Mouse (Mus musculus): ENCODE measurements around the gene Got1. TPM values are rescaled to one million over a fixed set of nuclear protein-coding genes. Genes with fewer than 3 reads are reported as not detected.

The Got1 gene
- 69.8 TPM for polyA plus RNA-seq (2012; fragmentation: generic; extraction: Trizol)
- long read RNA-seq, experiment 1, transcript Got1-201 (9 exons, 2,058 nt) = major isoform, 63 of 73 reads
- long read RNA-seq, experiment 1, partial matches to known transcripts = 0 of 73 reads
- long read RNA-seq, experiment 1, other reads (novel, unspliced or antisense) = 9 of 73 reads
- long read RNA-seq, experiment 2, transcript Got1-201 (9 exons, 2,058 nt) = major isoform, 425 of 436 reads
- long read RNA-seq, experiment 2, partial matches to known transcripts = 3 of 436 reads
- long read RNA-seq, experiment 2, other reads (novel, unspliced or antisense) = 8 of 436 reads

- no peaks in the 10 kb centered on the region for H3K27me3 ChIP-seq (ENCODE audit: control insufficient read depth, insufficient read depth, insufficient read length)
- H3K79me3 ChIP-seq (ENCODE audit: low read depth) = peaks cover 36% of the 10 kb centered on the region
- peak; percentile 92 for TF ChIP-seq CEBPB (IDR thresholded peaks at IDR 0.05; ENCODE audit: low read depth)
- TF ChIP-seq MYOG (IDR thresholded peaks at IDR 0.05; ENCODE audit: control insufficient read depth, extremely low read depth, insufficient read length) = no peak
- peaks cover 46% of the 10 kb centered on the region for H3K79me2 ChIP-seq (ENCODE audit: control insufficient read depth, insufficient read depth)
- H3ac ChIP-seq (ENCODE audit: control insufficient read depth, insufficient read length, low read depth) = peak within 1 kb of the TSS; percentile 94
- H3K36me3 ChIP-seq (ENCODE audit: control insufficient read depth, insufficient read depth) = peaks cover 5% of the 10 kb centered on the region
- H3K4me3 ChIP-seq (ENCODE audit: insufficient read depth, poor library complexity, severe bottlenecking) = peak within 1 kb of the TSS; percentile 44
Observed at GRCm38 (mm10) chr19:43524187-43525103, at the start of gene Got1. Got1 (minus strand) TSS chr19:43524605.

GRCm38 (mm10) chr19:43570831-43571790 lies 46.7 kb upstream of the Got1 start:
- Histone ChIP-seq H3ac (ENCODE audit: control insufficient read depth, insufficient read length, low read depth) (peak overlapping the region; percentile 9), H3K36me3 (ENCODE audit: control insufficient read depth, insufficient read depth) (no peaks in the 10 kb centered on the region), H3K4me3 (ENCODE audit: insufficient read depth, poor library complexity, severe bottlenecking) (peak overlapping the region; percentile 28), H3K79me3 (ENCODE audit: low read depth) (no peaks in the 10 kb centered on the region), H3K79me2 (ENCODE audit: control insufficient read depth, insufficient read depth) (no peaks in the 10 kb centered on the region), H3K27me3 (ENCODE audit: control insufficient read depth, insufficient read depth, insufficient read length) (no peaks in the 10 kb centered on the region)
- TF ChIP-seq FOSL1 (IDR thresholded peaks at IDR 0.05; ENCODE audit: insufficient read depth, low read length, poor library complexity, severe bottlenecking) (no peak), USF1 (IDR thresholded peaks at IDR 0.05; ENCODE audit: low read depth) (no peak), CEBPB (IDR thresholded peaks at IDR 0.05; ENCODE audit: low read depth) (no peak), CTCF (IDR thresholded peaks at IDR 0.05; ENCODE audit: control insufficient read depth, insufficient read depth, insufficient read length) (peak; percentile 84)

- Histone ChIP-seq H3K4me3 (ENCODE audit: insufficient read depth, poor library complexity, severe bottlenecking) (no peak overlapping the region), H3K27me3 (ENCODE audit: control insufficient read depth, insufficient read depth, insufficient read length) (no peaks in the 10 kb centered on the region), H3K36me3 (ENCODE audit: control insufficient read depth, insufficient read depth) (no peaks in the 10 kb centered on the region), H3ac (ENCODE audit: control insufficient read depth, insufficient read length, low read depth) (no peak overlapping the region), H3K79me3 (ENCODE audit: low read depth) (no peaks in the 10 kb centered on the region), H3K79me2 (ENCODE audit: control insufficient read depth, insufficient read depth) (no peaks in the 10 kb centered on the region)
- TF ChIP-seq MYOD1 (IDR thresholded peaks at IDR 0.05; ENCODE audit: control insufficient read depth, insufficient read length, low read depth) (no peak), USF1 (IDR thresholded peaks at IDR 0.05; ENCODE audit: low read depth) (peak; percentile 24), MYOG (IDR thresholded peaks at IDR 0.05; ENCODE audit: control insufficient read depth, extremely low read depth, insufficient read length) (no peak), MAX (IDR thresholded peaks at IDR 0.05) (no peak)
Observed at GRCm38 (mm10) chr19:43569133-43569532, 44.7 kb upstream of the Got1 start.

- no peak overlapping the region for H3K4me3 ChIP-seq (ENCODE audit: insufficient read depth, poor library complexity, severe bottlenecking)
- H3K27me3 ChIP-seq (ENCODE audit: control insufficient read depth, insufficient read depth, insufficient read length) = no peaks in the 10 kb centered on the region
- H3K79me2 ChIP-seq (ENCODE audit: control insufficient read depth, insufficient read depth) = no peaks in the 10 kb centered on the region
- no peaks in the 10 kb centered on the region for H3K36me3 ChIP-seq (ENCODE audit: control insufficient read depth, insufficient read depth)
- H3ac ChIP-seq (ENCODE audit: control insufficient read depth, insufficient read length, low read depth) = no peak overlapping the region
- no peak for TF ChIP-seq MAX (IDR thresholded peaks at IDR 0.05)
- no peak for TF ChIP-seq MYOD1 (IDR thresholded peaks at IDR 0.05; ENCODE audit: control insufficient read depth, insufficient read length, low read depth)
- no peak for TF ChIP-seq USF1 (IDR thresholded peaks at IDR 0.05; ENCODE audit: low read depth)
- TF ChIP-seq MYOG (IDR thresholded peaks at IDR 0.05; ENCODE audit: control insufficient read depth, extremely low read depth, insufficient read length) = no peak
- TF ChIP-seq FOSL1 (IDR thresholded peaks at IDR 0.05; ENCODE audit: insufficient read depth, low read length, poor library complexity, severe bottlenecking) = no peak
- TF ChIP-seq CTCF (IDR thresholded peaks at IDR 0.05; ENCODE audit: control insufficient read depth, insufficient read depth, insufficient read length) = no peak
- TF ChIP-seq CEBPB (IDR thresholded peaks at IDR 0.05; ENCODE audit: low read depth) = no peak
- H3K79me3 ChIP-seq (ENCODE audit: low read depth) = no peaks in the 10 kb centered on the region
Observed at GRCm38 (mm10) chr19:43568298-43568697, 43.9 kb upstream of the Got1 start.

GRCm38 (mm10) chr19:43563166-43563565 lies 38.8 kb upstream of the Got1 start:
- no peak for TF ChIP-seq MYOD1 (IDR thresholded peaks at IDR 0.05; ENCODE audit: control insufficient read depth, insufficient read length, low read depth)
- no peak for TF ChIP-seq MAX (IDR thresholded peaks at IDR 0.05)
- TF ChIP-seq MYOG (IDR thresholded peaks at IDR 0.05; ENCODE audit: control insufficient read depth, extremely low read depth, insufficient read length) = no peak
- TF ChIP-seq FOSL1 (IDR thresholded peaks at IDR 0.05; ENCODE audit: insufficient read depth, low read length, poor library complexity, severe bottlenecking) = no peak
- TF ChIP-seq CTCF (IDR thresholded peaks at IDR 0.05; ENCODE audit: control insufficient read depth, insufficient read depth, insufficient read length) = no peak
- Histone ChIP-seq H3K36me3 (ENCODE audit: control insufficient read depth, insufficient read depth) (no peaks in the 10 kb centered on the region), H3K4me3 (ENCODE audit: insufficient read depth, poor library complexity, severe bottlenecking) (no peak overlapping the region)

More at GRCm38 (mm10) chr19:43563166-43563565, 38.8 kb upstream of the Got1 start:
- H3K79me2 ChIP-seq (ENCODE audit: control insufficient read depth, insufficient read depth) = no peaks in the 10 kb centered on the region
- H3K27me3 ChIP-seq (ENCODE audit: control insufficient read depth, insufficient read depth, insufficient read length) = no peaks in the 10 kb centered on the region
- H3ac ChIP-seq (ENCODE audit: control insufficient read depth, insufficient read length, low read depth) = no peak overlapping the region
- H3K79me3 ChIP-seq (ENCODE audit: low read depth) = no peaks in the 10 kb centered on the region

Measured in C2C12 (cell line).